Mouse (Mus musculus) left cerebral cortex, postnatal 36 days (tissue): Measurements from ENCODE around the gene Mrpl1. TPM values are rescaled to one million over a fixed set of nuclear protein-coding genes. Genes with fewer than 3 reads are reported as not detected.

ENCODE experiments used
- DNase-seq, 2 experiments: peaks; one replicate each; pipeline ENCODE4 v3.0.0; 2021 to 2022; ENCODE audit warnings: low spot score in 2 of 2, mixed read lengths in 1 of 2
- intact Hi-C: fragments of 180-260 bp; cut with DNase I; formaldehyde crosslinking; loops from one replicate; pipeline ENCODE4 v1.15.1; 2025
- total RNA-seq, 2 experiments: library from RNA; stranded (reverse); gene quantifications; 2 replicates each; pipeline ENCODE4 v1.2.3; 2021

Mrpl1 gene
- total RNA-seq, 2 experiments from 2014 or later, result 11.5 to 16.1 TPM

GRCm38 (mm10) chr5:96201462-96202154 is 7.7 kb upstream of the Mrpl1 start:
- DNase-seq, result no peak
- intact Hi-C loops, result no loop called here

- DNase-seq, result no peak
- intact Hi-C loops, result no loop called here
These were observed 2.4 kb upstream of the Mrpl1 start for GRCm38 (mm10) chr5:96206897-96207296.

- intact Hi-C loops, result no loop called here
- DNase-seq, result no peak
These were observed 1.8 kb upstream of the Mrpl1 start for GRCm38 (mm10) chr5:96207531-96207930.

DNA sequence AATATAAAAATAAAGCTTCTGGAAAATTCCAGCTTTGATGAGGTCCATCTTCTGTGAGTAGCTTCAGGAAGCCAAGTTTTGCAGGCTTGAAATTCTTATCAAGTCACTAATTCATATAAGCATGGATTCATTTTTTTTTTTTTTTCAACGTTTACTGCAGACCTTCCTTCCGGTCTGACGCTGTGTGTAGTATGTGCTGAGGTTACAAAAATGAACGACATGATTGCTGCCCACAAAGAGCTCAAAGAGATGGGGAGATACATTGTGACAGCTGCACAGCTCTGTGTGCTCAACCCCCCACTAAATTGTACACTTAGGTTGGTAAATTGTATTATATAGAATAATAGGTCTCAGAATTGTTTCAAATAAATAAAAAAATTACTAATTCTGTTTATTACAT is 750 bp upstream of the Mrpl1 start:
- intact Hi-C loops, result no loop called here
- no peak for DNase-seq

DNA sequence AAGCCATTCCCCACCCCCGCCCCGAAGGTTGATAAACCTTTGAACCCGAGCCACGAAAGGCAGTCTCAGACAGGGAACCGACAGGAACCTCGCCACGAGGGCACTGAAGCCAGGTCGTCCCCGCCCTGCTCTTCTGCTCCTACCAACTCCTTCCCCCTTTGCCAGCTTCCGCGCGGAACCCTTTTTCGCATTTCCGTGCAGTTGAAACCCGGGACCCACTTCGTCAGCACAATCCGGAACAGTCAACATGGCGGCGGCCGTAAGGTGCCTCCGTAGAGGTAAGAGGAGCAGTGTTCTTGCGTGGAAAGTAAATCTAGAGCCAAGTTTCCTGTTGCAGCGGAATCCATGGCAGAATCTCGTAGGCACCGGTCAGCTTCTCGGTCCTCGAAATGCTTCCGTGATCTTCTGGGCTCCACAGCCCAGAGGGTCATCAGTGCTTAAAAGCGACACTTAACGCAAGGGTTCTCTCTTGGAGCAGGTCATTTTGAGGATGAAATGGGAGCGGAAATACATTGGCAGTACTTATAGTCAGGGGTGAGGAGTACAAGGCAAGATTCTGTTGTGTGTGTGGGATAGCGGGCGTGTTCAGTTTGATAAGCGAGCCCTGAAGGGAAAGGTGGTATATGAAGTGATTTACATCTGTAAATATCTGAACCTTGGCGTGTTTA is 757 bp downstream of the Mrpl1 start:
- peak; percentile 90 to 92 for DNase-seq
- intact Hi-C loops, result loop anchor here (2.0 kb wide), 1 partner anchor 47 kb away; no protein-coding TSS in a partner anchor

DNA sequence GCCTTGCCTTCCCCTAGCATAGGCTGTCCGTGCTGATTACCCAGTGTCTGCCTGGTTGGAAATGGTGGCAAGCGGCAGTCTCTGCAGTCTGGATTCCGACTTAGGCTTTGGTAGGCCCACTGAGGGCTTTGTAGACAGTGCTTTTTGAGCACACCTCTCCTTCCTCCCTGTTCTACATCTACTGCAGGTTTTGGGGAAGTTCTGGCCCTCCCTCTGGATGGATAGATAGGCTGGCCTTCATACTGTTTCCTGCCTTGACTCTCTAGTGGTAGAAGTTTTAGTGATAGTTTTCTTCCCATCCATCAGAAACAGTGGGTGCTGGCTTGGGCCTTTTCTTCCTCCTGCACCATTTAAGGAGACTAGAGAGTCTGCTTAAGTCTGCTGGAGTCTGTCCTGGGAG is 9.4 kb downstream of the Mrpl1 start:
- DNase-seq, result no peak
- intact Hi-C loops, result no loop called here

GRCm38 (mm10) chr5:96219512-96219911 is 10.2 kb downstream of the Mrpl1 start:
- intact Hi-C loops, result no loop called here

GRCm38 (mm10) chr5:96221298-96221697 is 12.0 kb downstream of the Mrpl1 start:
- intact Hi-C loops, result no loop called here
- no peak for DNase-seq

More at GRCm38 (mm10) chr5:96219512-96219911, 10.2 kb downstream of the Mrpl1 start:
- DNase-seq, result no peak

DNA sequence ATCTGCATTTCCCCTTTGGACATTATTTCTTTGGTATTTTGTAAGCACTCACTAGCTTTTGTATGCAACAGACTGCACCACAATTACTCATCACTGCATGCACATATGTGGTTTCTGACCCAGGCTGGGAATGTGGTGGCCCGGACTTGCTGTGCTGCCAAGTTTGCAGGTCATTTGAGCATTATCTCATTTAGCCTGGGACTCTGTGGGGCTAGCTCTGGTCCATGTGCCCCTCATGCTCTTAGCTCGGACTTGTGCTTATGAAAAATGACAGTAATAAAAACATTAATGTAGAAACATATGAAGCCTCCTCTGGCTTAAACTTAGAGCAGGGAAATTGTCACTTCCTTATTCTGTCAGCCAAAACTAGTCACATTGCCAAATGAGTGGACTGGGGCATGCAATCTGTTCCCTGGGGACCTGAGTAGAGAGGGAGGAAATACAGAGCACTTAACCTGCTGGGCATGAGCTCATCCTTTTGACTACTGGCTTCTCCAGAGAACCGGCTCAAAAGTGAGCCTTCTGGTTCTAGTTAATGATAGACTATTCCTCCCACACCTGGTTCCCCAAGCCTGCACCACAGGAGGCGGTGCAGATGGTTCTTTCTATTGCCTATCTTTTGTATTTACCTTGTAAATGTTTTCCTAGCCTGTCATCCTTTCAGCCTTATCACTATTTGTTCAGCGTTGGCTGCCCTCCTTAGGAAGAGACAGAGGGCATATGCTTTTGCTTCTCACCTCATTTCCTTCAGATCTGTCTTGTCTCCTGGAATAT is 12.7 kb downstream of the Mrpl1 start:
- intact Hi-C loops, result no loop called here
- no peak for DNase-seq

DNA sequence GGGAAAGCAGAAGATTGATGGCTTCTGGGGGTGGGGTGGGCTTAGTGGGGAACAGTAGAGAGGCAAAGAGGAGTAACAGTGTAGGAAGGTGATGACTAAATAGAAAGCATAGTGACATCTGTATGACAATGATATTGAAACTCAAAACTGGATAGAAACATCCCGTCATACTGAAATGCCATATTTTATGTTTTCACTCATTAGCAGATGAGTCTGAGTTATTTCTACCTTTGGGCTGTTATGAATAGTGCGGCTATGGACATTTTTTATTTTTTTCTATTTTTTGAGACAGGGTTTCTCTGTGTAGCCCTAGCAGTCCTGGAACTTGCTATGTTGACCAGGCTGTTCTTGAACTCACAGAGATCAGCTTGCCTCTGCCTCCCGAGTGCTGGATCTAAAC is 13.7 kb downstream of the Mrpl1 start:
- no peak for DNase-seq
- intact Hi-C loops, result no loop called here

DNA sequence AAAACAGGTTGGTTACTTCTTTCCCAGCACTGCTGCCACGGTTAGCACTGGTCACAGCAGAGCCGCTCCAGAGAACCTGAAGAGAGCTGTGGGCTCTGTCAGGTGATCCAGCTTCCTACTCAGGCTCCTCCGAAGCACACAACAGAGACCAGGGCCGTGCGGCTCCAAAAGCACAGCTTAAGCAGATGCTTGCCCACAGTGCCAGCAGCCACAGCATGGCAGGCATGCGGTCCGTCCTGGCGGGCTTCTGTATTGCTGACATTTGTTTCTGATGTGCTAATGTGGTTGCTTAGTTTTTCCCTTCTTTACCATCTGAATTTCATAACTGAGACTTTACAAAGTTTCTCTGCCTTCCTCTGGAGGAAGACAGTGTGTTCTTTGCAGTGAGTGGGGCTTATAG is 17.2 kb downstream of the Mrpl1 start:
- intact Hi-C loops, result no loop called here
- DNase-seq, result no peak

DNA sequence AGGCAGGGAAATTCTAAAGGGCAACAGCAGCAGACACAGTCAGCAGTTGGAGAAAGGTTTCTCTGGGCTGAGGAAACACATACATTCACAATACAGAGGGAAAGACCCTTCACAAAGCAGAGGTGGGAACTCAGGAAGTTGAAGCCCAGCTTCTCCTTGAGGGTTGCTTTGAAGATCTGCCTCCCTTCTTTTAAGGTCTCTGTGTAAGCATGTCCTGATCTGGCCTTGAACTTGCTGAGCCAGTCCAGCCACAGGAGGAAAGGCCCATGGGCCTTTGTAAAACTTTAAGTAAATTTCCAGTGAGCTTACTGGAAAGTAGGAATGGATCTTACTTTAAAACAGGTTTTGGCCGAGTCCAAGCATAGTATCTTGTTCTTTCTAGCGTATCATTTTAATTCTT is 19.7 kb downstream of the Mrpl1 start:
- intact Hi-C loops, result no loop called here
- DNase-seq, result no peak

- intact Hi-C loops, result no loop called here
These were observed 29.5 kb downstream of the Mrpl1 start for GRCm38 (mm10) chr5:96238797-96239196.

GRCm38 (mm10) chr5:96240856-96241255 is 31.6 kb downstream of the Mrpl1 start:
- intact Hi-C loops, result no loop called here
- DNase-seq, result no peak

More at GRCm38 (mm10) chr5:96238797-96239196, 29.5 kb downstream of the Mrpl1 start:
- no peak for DNase-seq

GRCm38 (mm10) chr5:96244511-96244910 is 35.2 kb downstream of the Mrpl1 start:
- intact Hi-C loops, result no loop called here

GRCm38 (mm10) chr5:96253995-96254394 is 44.7 kb downstream of the Mrpl1 start:
- no peak for DNase-seq
- intact Hi-C loops, result no loop called here

More at GRCm38 (mm10) chr5:96244511-96244910, 35.2 kb downstream of the Mrpl1 start:
- no peak for DNase-seq

- intact Hi-C loops, result no loop called here
- DNase-seq, result no peak
These were observed 45.9 kb downstream of the Mrpl1 start for GRCm38 (mm10) chr5:96255166-96255565.

- intact Hi-C loops, result no loop called here
These were observed 48.9 kb downstream of the Mrpl1 start for GRCm38 (mm10) chr5:96258210-96258609.

GRCm38 (mm10) chr5:96267017-96267702 is 57.9 kb downstream of the Mrpl1 start:
- intact Hi-C loops, result loop anchor here (2.0 to 10.0 kb wide), 3 partner anchors 105 to 798 kb away; partner anchors contain the start of gene Fras1
- DNase-seq, result peak; percentile 13 to 62

More at GRCm38 (mm10) chr5:96258210-96258609, 48.9 kb downstream of the Mrpl1 start:
- no peak for DNase-seq

DNA sequence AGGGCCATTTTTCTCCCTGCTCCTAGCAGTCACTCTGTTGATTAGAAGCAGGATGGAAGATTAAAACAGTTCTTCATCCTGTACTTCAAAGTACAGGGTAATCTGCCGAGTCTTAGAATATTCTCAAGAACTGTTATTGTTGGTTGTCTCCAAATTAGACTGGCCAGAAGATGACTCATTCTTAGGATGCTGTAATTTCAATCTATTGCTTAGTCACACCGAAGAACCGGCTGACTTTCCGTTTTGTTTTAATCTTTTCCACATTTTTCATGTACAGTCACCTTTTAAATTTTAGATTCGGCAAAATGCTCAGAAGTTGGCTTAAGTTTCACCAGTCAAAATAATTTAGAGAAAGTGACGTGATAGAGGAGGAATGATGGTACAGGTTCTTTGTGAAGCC is 61.8 kb downstream of the Mrpl1 start:
- intact Hi-C loops, result no loop called here
- DNase-seq, result no peak
